Mouse (Mus musculus): ENCODE data around the gene Pcsk6. TPM values are rescaled to one million over a fixed set of nuclear protein-coding genes. Genes with fewer than 3 reads are reported as not detected.

The Pcsk6 gene
- polyA plus RNA-seq, 1 experiment = 0.04 TPM

DNA sequence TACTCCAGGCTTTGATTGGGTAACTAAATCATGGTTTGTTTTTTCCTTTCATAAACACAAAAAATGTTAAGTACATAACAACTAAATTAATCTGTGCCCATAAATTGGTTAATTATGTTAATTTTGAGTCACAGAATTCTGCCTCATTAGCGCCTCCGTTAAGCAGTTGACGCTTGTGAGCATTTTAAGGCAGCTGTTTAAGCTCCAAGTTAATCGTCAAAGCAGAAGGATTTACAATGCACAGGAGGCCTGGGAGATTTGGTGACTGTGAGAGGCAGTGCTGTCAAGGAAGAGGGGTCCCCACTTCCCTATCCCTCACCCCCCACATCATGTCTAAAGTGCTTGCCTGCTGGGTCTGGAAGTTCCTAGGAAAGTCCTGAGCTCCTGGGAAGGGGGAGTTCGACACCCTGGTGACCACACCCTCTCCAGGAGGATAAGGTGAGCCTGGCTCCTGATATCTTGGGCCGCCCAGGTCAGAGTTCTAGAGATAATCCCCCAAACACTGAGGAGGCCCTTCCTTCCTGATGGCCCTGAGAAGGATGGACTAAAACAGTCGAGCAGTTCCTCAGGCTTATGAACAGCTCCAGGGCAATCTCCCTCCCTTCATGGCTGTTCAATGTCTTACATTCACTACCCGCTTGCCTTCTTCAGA, 83.9 kb downstream of the Pcsk6 start:
- H3K4me3 ChIP-seq = no peak overlapping the region
- TF ChIP-seq POLR2AphosphoS2 (IDR thresholded peaks at IDR 0.05; ENCODE audit: insufficient read length, low read depth) (no peak), MYOG (IDR thresholded peaks at IDR 0.05; ENCODE audit: control insufficient read depth in 1 of 3, insufficient read depth in 1 of 3, insufficient read length in 2 of 3, low read depth in 2 of 3) (no peak), TCF12 (IDR thresholded peaks at IDR 0.05; ENCODE audit: insufficient read depth, poor library complexity, severe bottlenecking) (no peak)
- H3K4me2 ChIP-seq (ENCODE audit: low read depth) = no peak overlapping the region
- no peaks in the 10 kb centered on the region for H3K36me3 ChIP-seq (ENCODE audit: control insufficient read depth, insufficient read depth)
- no peak overlapping the region for H3ac ChIP-seq (ENCODE audit: control insufficient read depth, insufficient read length)
- peaks cover 43% of the 10 kb centered on the region for H3K27me3 ChIP-seq (ENCODE audit: control insufficient read depth, insufficient read depth, insufficient read length)
- H3K79me2 ChIP-seq (ENCODE audit: control insufficient read depth, insufficient read depth) = no peaks in the 10 kb centered on the region

DNA sequence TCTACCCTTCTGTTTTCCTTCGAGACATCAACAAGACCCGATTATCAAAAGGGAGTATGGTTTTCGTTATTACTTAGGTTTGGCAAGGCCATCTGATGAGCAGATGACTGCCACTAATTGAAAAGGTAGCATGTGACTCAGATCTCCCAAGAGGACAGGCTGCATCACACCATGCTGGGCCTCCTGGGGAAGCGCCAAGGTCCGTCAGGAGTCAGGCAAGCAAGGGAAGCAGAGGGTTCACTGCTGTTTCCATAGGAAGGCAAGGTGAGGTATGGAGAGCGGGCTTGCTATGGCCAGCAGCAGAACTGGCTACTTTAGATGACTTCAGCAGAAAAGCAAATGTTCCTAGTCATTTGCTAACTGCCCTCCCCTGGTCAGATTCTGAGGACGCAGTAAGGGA, 84.9 kb downstream of the Pcsk6 start:
- TF ChIP-seq CEBPB (IDR thresholded peaks at IDR 0.05; ENCODE audit: insufficient read depth, poor library complexity, severe bottlenecking) (no peak), POLR2A (IDR thresholded peaks at IDR 0.05; ENCODE audit: insufficient read length, low read depth) (no peak), USF1 (IDR thresholded peaks at IDR 0.05; ENCODE audit: low read depth) (no peak), TCF3 (IDR thresholded peaks at IDR 0.05; ENCODE audit: insufficient read length, low read depth) (no peak), E2F4 (IDR thresholded peaks at IDR 0.05; ENCODE audit: insufficient read depth) (no peak), MAX (IDR thresholded peaks at IDR 0.05; ENCODE audit: low read depth) (no peak), TCF12 (IDR thresholded peaks at IDR 0.05; ENCODE audit: insufficient read depth, poor library complexity, severe bottlenecking) (no peak), REST (IDR thresholded peaks at IDR 0.05; ENCODE audit: insufficient read depth, insufficient read length) (no peak), SRF (IDR thresholded peaks at IDR 0.05; ENCODE audit: control insufficient read depth, insufficient read length, low read depth) (no peak), POLR2AphosphoS2 (IDR thresholded peaks at IDR 0.05; ENCODE audit: insufficient read length, low read depth) (no peak), MYOG (IDR thresholded peaks at IDR 0.05; ENCODE audit: control insufficient read depth in 1 of 3, insufficient read depth in 1 of 3, insufficient read length in 2 of 3, low read depth in 2 of 3) (no peak), MYOD1 (IDR thresholded peaks at IDR 0.05; ENCODE audit: control insufficient read depth in 1 of 3, insufficient read length in 2 of 3, low read depth in 2 of 3) (no peak)
- Histone ChIP-seq H3K4me3 (no peak overlapping the region), H3K27me3 (ENCODE audit: control insufficient read depth, insufficient read depth, insufficient read length) (peaks cover 44% of the 10 kb centered on the region), H3ac (ENCODE audit: control insufficient read depth, insufficient read length) (no peak overlapping the region), H3K4me2 (ENCODE audit: low read depth) (no peak overlapping the region), H3K36me3 (ENCODE audit: control insufficient read depth, insufficient read depth) (no peaks in the 10 kb centered on the region), H3K79me2 (ENCODE audit: control insufficient read depth, insufficient read depth) (no peaks in the 10 kb centered on the region)

DNA sequence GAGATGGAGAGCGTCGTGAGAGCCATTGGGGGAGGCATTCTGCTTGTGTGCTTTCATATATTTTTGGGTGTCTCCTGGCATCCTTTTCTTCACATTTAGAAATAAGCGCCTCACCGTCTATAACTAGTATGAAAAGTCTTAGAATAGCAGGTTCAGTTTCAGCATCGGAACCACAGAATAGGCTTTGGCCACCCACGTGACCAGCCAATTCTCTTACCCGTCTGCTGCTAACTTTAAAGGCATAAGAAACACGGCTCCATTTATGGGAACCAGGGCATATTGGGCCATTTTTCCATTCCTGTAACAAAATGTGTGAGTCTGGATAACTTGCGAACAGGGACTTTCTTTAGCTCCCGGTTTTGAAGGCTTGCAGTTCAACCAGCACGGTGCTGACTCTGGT, 87.4 kb downstream of the Pcsk6 start:
- TF ChIP-seq E2F4 (IDR thresholded peaks at IDR 0.05; ENCODE audit: insufficient read depth) (no peak), MYOD1 (IDR thresholded peaks at IDR 0.05; ENCODE audit: control insufficient read depth in 1 of 3, insufficient read length in 2 of 3, low read depth in 2 of 3) (no peak), TCF3 (IDR thresholded peaks at IDR 0.05; ENCODE audit: insufficient read length, low read depth) (no peak), REST (IDR thresholded peaks at IDR 0.05; ENCODE audit: insufficient read depth, insufficient read length) (no peak), CEBPB (IDR thresholded peaks at IDR 0.05; ENCODE audit: insufficient read depth, poor library complexity, severe bottlenecking) (no peak), POLR2AphosphoS2 (IDR thresholded peaks at IDR 0.05; ENCODE audit: insufficient read length, low read depth) (no peak), SRF (IDR thresholded peaks at IDR 0.05; ENCODE audit: control insufficient read depth, insufficient read length, low read depth) (no peak), POLR2A (IDR thresholded peaks at IDR 0.05; ENCODE audit: insufficient read length, low read depth) (no peak), USF1 (IDR thresholded peaks at IDR 0.05; ENCODE audit: low read depth) (no peak), MAX (IDR thresholded peaks at IDR 0.05; ENCODE audit: low read depth) (no peak)
- no peak overlapping the region for H3ac ChIP-seq (ENCODE audit: control insufficient read depth, insufficient read length)
- no peak overlapping the region for H3K4me3 ChIP-seq
- no peak overlapping the region for H3K4me2 ChIP-seq (ENCODE audit: low read depth)
- H3K27me3 ChIP-seq (ENCODE audit: control insufficient read depth, insufficient read depth, insufficient read length) = peaks cover 31% of the 10 kb centered on the region
- no peaks in the 10 kb centered on the region for H3K36me3 ChIP-seq (ENCODE audit: control insufficient read depth, insufficient read depth)
- no peaks in the 10 kb centered on the region for H3K79me2 ChIP-seq (ENCODE audit: control insufficient read depth, insufficient read depth)

DNA sequence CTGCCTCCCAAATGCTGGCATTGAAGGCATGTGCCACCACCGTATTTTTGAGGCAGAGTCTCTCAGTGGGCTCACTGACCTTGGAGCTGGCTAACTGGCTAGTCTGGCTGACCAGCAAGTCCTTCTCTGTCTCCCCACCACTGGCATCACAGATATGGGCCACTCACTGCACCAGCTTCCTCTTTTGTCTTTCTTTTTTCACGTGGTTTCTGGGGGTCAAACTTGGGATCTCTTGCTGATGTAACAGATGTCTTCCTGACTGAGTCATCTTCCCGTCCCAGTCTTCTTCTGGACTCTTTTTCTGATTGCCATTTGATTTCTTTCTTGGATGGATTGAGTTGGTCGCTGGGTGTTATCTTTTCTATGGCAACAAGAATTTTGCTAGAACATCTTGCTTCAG, 93.0 kb downstream of the Pcsk6 start:
- no peaks in the 10 kb centered on the region for H3K36me3 ChIP-seq (ENCODE audit: control insufficient read depth, insufficient read depth)
- no peak overlapping the region for H3K4me3 ChIP-seq
- H3K4me2 ChIP-seq (ENCODE audit: low read depth) = no peak overlapping the region
- no peak overlapping the region for H3ac ChIP-seq (ENCODE audit: control insufficient read depth, insufficient read length)
- peaks cover 7% of the 10 kb centered on the region for H3K27me3 ChIP-seq (ENCODE audit: control insufficient read depth, insufficient read depth, insufficient read length)
- TF ChIP-seq POLR2A (IDR thresholded peaks at IDR 0.05; ENCODE audit: insufficient read length, low read depth) (no peak), CEBPB (IDR thresholded peaks at IDR 0.05; ENCODE audit: insufficient read depth, poor library complexity, severe bottlenecking) (no peak), REST (IDR thresholded peaks at IDR 0.05; ENCODE audit: insufficient read depth, insufficient read length) (no peak), MAX (IDR thresholded peaks at IDR 0.05; ENCODE audit: low read depth) (no peak), TCF3 (IDR thresholded peaks at IDR 0.05; ENCODE audit: insufficient read length, low read depth) (no peak), MYOD1 (IDR thresholded peaks at IDR 0.05; ENCODE audit: control insufficient read depth in 1 of 3, insufficient read length in 2 of 3, low read depth in 2 of 3) (no peak), E2F4 (IDR thresholded peaks at IDR 0.05; ENCODE audit: insufficient read depth) (no peak), POLR2AphosphoS2 (IDR thresholded peaks at IDR 0.05; ENCODE audit: insufficient read length, low read depth) (no peak), TCF12 (IDR thresholded peaks at IDR 0.05; ENCODE audit: insufficient read depth, poor library complexity, severe bottlenecking) (no peak), MYOG (IDR thresholded peaks at IDR 0.05; ENCODE audit: control insufficient read depth in 1 of 3, insufficient read depth in 1 of 3, insufficient read length in 2 of 3, low read depth in 2 of 3) (no peak), SRF (IDR thresholded peaks at IDR 0.05; ENCODE audit: control insufficient read depth, insufficient read length, low read depth) (no peak), USF1 (IDR thresholded peaks at IDR 0.05; ENCODE audit: low read depth) (no peak)
- H3K79me2 ChIP-seq (ENCODE audit: control insufficient read depth, insufficient read depth) = no peaks in the 10 kb centered on the region

All from myocyte (in vitro differentiated cells).